Mouse (Mus musculus) midbrain, embryonic 14.5 days (tissue): ENCODE measurements around the gene Ehmt2. TPM values are rescaled to one million over a fixed set of nuclear protein-coding genes. Genes with fewer than 3 reads are reported as not detected.
A peak's percentile ranks its signal among the peaks of the same experiment; 100 is the strongest.

Experiments
- ATAC-seq: fragments of 200-750 bp; cut with Nextera tagmentation; 2 replicates; pipeline ENCODE4 v1.8.0; 2017; ENCODE audit warnings: moderate number of reproducible peaks, moderate library complexity; ENCODE audit not compliant: low FRiP score, low TSS enrichment
- DNase-seq: peaks from one replicate; pipeline ENCODE4 v3.0.0-alpha.2; 2015
- H3K27ac ChIP-seq: fragments of 300-500 bp; sonication (generic); replicated peaks from 2 replicates; pipeline ENCODE4 v1.5.1; 2014; ENCODE audit warnings: mild to moderate bottlenecking, low read depth, low read length, moderate library complexity
- H3K27me3 ChIP-seq: fragments of 300-500 bp; sonication (generic); 2 replicates; pipeline ENCODE4 v1.6.1; 2014; ENCODE audit warnings: low read length, control low read depth, mixed read lengths; ENCODE audit not compliant: control insufficient read depth, insufficient read depth
- H3K36me3 ChIP-seq: fragments of 300-500 bp; sonication (generic); 2 replicates; pipeline ENCODE4 v1.6.1; 2014; ENCODE audit warnings: low read length, control low read depth; ENCODE audit not compliant: control insufficient read depth, insufficient read depth
- H3K4me1 ChIP-seq: fragments of 300-500 bp; sonication (generic); 2 replicates; pipeline ENCODE4 v1.6.1; 2014; ENCODE audit warnings: mild to moderate bottlenecking, antibody characterized with exemption, low read length, control low read depth; ENCODE audit not compliant: control insufficient read depth, insufficient read depth
- H3K4me2 ChIP-seq: fragments of 300-500 bp; sonication (generic); 2 replicates; pipeline ENCODE4 v1.6.1; 2014; ENCODE audit warnings: mild to moderate bottlenecking, low read length, moderate library complexity
- H3K4me3 ChIP-seq: fragments of 300-500 bp; sonication (generic); replicated peaks from 2 replicates; pipeline ENCODE4 v1.5.1; 2014; ENCODE audit warnings: low read depth, low read length
- H3K9ac ChIP-seq: fragments of 300-500 bp; sonication (generic); replicated peaks from 2 replicates; pipeline ENCODE4 v1.6.1; 2014; ENCODE audit warnings: mild to moderate bottlenecking, low read length, moderate library complexity
- H3K9me3 ChIP-seq: fragments of 300-500 bp; sonication (generic); 2 replicates; pipeline ENCODE4 v1.6.1; 2016; ENCODE audit warnings: low read length, control low read depth, mixed read lengths; ENCODE audit not compliant: control insufficient read depth
- WGBS: fragments of 180-500 bp; shearing (Covaris S2); extraction: QIAGEN DNeasy Blood & Tissue Kit; methylation state at CpG from one replicate; pipeline ENCODE4 v1.1.7; 2014; 5-methylcytosine and 5-hydroxymethylcytosine counted together
- polyA plus RNA-seq: library from polyadenylated mRNA; unstranded; fragments of >200 nt; fragmentation: Nextera tagmentation; extraction: Ambion mirVana; gene quantifications from 2 replicates; pipeline ENCODE4 v1.2.1, GENCODE M21; 2014

Gene Ehmt2
- polyA plus RNA-seq, 1 experiment from 2014 or later = 91.6 TPM

DNA sequence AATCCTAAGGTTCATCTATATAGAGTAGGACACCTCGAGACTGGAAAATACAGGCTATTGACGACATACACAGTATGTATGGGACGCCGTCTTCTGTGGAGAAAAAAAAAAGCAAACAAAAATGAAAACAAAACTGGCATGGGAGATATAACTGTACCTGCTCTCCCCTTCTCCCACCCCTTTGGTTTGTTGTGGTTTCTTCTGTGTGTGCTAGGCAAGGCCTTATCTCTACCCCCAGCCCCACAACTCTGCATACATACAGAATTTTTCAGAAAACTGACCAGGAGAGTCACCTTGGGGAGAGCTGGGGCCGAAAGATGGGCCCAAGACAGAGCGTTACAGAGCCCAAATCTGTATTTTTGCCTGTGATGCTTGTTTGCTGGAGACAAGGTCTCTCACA, 13.6 kb upstream of the Ehmt2 start:
- Histone ChIP-seq H3K9ac (no peak overlapping the region), H3K4me2 (no peak overlapping the region), H3K36me3 (no peaks in the 10 kb centered on the region), H3K4me1 (no peaks in the 10 kb centered on the region), H3K27me3 (no peaks in the 10 kb centered on the region), H3K9me3 (no peaks in the 10 kb centered on the region), H3K4me3 (no peak overlapping the region), H3K27ac (no peak overlapping the region)
- DNase-seq (no peak), ATAC-seq (no peak)
- 91% methylated on average over 6 of the region's 6 CpGs for WGBS

DNA sequence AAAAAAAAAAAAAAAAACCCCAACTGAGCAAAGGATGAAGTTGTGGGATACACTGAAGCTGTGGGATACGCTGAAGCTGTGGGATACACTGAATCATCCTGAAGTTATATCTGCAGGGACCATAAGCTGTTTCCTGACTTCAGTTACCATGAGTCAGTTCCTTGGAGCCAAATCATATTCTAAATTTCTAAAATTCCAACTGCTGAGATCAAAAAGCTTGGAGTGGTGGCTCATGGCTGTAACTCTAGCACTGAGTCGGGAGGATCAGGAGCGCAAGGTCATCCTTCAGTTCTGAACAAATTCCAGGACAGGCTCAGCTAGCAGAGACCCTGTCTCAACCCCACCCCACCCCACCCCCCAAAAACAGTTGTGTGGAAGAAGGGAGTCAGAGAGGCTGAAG, 12.7 kb upstream of the Ehmt2 start:
- ATAC-seq (no peak), DNase-seq (no peak)
- Histone ChIP-seq H3K27me3 (no peaks in the 10 kb centered on the region), H3K36me3 (no peaks in the 10 kb centered on the region), H3K4me1 (no peaks in the 10 kb centered on the region), H3K9ac (no peak overlapping the region), H3K4me3 (no peak overlapping the region), H3K27ac (no peak overlapping the region), H3K4me2 (no peak overlapping the region), H3K9me3 (no peaks in the 10 kb centered on the region)
- 89% methylated on average over 3 of the region's 3 CpGs for WGBS

DNA sequence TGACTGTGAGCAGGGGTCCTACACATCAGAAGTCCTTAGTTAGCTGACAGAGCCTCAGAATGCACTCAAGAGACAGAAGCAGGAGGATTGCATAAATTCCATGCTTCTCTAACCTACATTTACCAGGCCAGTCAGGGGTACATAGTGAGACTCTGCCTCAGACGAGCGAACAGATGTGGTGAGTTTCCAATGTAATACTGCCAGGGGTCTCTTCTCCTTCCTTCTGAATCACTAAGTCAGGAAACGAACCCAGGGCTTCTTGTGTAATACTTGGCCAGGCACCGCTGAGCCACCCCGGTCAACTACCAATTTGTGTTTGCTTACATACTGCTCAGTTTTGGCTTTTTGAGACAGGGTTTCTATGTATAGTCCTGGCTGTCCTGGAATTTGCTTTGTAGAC, 10.3 kb upstream of the Ehmt2 start:
- no peak overlapping the region for H3K27ac ChIP-seq
- H3K36me3 ChIP-seq = no peaks in the 10 kb centered on the region
- no peak overlapping the region for H3K4me2 ChIP-seq
- no peak overlapping the region for H3K9ac ChIP-seq
- H3K4me1 ChIP-seq = no peaks in the 10 kb centered on the region
- no peak overlapping the region for H3K4me3 ChIP-seq
- no peaks in the 10 kb centered on the region for H3K9me3 ChIP-seq
- 82% methylated on average over 5 of the region's 5 CpGs for WGBS
- DNase-seq (no peak), ATAC-seq (no peak)
- no peaks in the 10 kb centered on the region for H3K27me3 ChIP-seq

DNA sequence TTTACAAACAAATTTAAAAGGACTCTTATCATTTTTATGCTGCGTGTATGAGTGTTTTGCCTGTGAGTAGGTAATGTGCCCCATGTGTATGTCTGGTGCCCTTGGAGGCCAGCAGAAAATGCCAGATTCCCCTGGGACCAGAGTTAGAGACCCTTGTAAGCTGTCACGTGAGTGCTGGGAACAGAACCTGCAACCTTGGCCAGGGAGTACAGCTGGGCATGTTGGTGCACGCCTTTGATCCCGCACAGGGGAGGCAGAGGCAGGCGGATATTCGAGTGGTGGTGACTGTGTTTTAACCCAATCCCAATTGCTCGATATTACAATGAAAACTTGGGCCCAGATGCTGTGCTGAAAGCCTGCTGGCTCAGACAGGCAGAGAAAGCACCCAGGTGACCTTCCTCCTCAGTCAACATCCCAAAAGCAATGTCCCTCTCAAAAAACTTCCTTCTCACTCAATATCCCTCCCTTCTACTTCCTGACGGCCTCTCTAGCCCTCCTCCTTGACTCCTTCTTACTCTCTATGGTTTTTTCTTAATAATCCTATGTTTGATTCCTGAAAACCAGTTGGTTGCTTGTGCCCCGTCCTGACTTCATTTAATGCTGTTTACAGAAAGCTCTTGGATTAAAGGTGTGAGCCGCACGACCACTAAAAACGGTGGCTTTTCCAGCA, 8.1 kb upstream of the Ehmt2 start:
- Histone ChIP-seq H3K4me2 (no peak overlapping the region), H3K27ac (no peak overlapping the region), H3K36me3 (no peaks in the 10 kb centered on the region), H3K27me3 (no peaks in the 10 kb centered on the region), H3K4me3 (no peak overlapping the region), H3K4me1 (peaks cover 8% of the 10 kb centered on the region; the same call in 1 of the 2 replicates), H3K9me3 (no peaks in the 10 kb centered on the region), H3K9ac (no peak overlapping the region)
- ATAC-seq (no peak), DNase-seq (no peak)
- 86% methylated on average over 12 of the region's 12 CpGs for WGBS

DNA sequence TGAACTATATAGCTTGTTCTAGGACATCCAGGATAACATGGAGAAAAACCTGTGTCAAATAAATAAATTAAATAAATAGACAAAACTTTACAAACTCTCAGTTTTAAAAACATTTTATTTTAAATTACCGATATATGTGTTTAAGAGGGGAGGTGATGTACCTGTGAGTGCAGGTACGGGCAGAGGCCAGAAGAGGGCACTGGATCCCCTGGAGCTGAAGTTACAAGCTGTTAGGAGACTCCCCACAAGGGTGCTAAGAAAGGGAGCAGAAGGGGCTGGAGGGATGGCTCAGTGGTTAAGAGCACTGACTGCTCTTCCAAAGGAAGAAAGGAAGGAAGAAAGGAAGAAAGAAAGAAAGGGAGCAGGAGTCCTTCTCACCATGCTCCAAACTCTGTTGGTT, 6.9 kb upstream of the Ehmt2 start:
- H3K36me3 ChIP-seq = peaks cover 7% of the 10 kb centered on the region
- peaks cover 20% of the 10 kb centered on the region for H3K4me1 ChIP-seq
- no peaks in the 10 kb centered on the region for H3K27me3 ChIP-seq
- no peak overlapping the region for H3K4me2 ChIP-seq
- H3K9ac ChIP-seq = no peak overlapping the region
- H3K9me3 ChIP-seq = no peaks in the 10 kb centered on the region
- no peak overlapping the region for H3K4me3 ChIP-seq
- DNase-seq (no peak), ATAC-seq (no peak)
- 99% methylated on average over 2 of the region's 2 CpGs for WGBS
- no peak overlapping the region for H3K27ac ChIP-seq

DNA sequence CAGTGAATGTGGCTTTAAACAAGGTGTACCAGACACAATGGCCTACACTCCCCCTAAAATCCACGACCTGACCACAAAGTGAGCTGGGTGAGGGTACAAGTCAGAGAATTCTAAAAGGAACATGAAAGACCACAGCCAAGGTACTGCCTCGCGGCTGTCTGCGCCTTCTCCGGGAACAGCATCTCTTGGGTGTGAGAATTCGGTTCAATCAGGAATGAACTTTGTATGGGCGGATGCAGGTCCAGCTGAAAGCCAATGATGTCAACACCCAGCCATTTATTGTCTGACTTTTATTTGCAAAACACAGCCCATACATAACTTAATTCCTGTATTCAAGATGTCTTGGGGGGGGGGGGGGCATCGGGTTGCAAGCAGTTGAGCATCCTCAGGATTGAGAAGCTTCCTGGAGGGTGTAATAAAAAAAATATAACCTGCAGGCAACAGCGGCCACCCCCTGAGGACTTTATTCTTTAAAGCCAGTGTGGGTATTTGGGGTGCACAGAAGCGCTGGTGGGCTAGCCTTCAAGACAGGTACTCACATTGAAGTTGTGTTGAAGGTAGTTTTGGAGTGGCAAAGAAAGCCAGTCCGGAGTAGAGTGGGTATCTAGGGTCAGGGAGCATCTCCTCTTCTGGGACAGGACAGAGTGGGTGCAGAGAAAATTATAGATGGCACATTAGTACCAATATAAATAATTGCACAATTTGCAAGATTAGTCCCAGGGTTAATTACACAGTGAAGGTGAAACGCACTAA, 5.0 kb upstream of the Ehmt2 start:
- H3K36me3 ChIP-seq = peaks cover 10% of the 10 kb centered on the region
- H3K4me1 ChIP-seq = peaks cover 32% of the 10 kb centered on the region
- H3K4me3 ChIP-seq = peak overlapping the region; percentile 68
- peak overlapping the region; percentile 45; the same call in 1 of the 2 replicates for H3K9ac ChIP-seq
- WGBS = 75% methylated on average over 12 of the region's 12 CpGs
- no peaks in the 10 kb centered on the region for H3K9me3 ChIP-seq
- DNase-seq (no peak), ATAC-seq (no peak)
- H3K27me3 ChIP-seq = no peaks in the 10 kb centered on the region
- H3K4me2 ChIP-seq = peak overlapping the region; percentile 97
- peak overlapping the region; percentile 93 for H3K27ac ChIP-seq

DNA sequence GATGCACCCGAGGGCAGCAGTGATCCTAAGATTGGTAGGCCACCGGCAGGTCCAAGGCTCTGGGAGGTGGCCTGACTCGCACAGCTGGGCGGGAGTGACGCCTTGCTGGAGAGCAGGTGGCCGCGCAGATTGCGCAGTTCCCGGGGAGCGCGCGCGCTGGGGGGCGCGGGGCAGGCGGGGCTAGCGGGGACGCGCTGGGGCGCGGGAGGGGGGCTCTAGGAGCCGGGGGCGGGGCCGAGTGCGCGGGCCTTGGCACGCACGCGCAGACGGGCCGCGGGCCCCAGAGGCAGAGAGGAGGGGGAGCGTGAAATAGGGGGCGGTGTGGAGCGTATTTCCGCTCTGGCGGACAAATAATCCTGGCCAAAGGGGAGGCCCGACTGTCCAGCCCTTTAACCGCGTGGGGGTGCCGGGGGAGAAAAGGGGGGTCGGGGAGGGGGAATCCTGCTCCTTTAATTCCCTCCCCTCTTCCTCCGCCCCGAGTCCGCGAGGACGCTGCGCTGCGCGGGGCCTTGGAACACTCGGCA, 4.1 kb upstream of the Ehmt2 start:
- Histone ChIP-seq H3K36me3 (peaks cover 10% of the 10 kb centered on the region), H3K27me3 (no peaks in the 10 kb centered on the region), H3K9me3 (no peaks in the 10 kb centered on the region), H3K4me1 (peaks cover 32% of the 10 kb centered on the region), H3K4me2 (peak overlapping the region; percentile 97), H3K9ac (peak overlapping the region; percentile 88), H3K27ac (peak overlapping the region; percentile 93), H3K4me3 (peak overlapping the region; percentile 68)
- ATAC-seq (peak; percentile 89), DNase-seq (peak; percentile 99)
- 0% methylated on average over 35 of the region's 51 CpGs for WGBS

DNA sequence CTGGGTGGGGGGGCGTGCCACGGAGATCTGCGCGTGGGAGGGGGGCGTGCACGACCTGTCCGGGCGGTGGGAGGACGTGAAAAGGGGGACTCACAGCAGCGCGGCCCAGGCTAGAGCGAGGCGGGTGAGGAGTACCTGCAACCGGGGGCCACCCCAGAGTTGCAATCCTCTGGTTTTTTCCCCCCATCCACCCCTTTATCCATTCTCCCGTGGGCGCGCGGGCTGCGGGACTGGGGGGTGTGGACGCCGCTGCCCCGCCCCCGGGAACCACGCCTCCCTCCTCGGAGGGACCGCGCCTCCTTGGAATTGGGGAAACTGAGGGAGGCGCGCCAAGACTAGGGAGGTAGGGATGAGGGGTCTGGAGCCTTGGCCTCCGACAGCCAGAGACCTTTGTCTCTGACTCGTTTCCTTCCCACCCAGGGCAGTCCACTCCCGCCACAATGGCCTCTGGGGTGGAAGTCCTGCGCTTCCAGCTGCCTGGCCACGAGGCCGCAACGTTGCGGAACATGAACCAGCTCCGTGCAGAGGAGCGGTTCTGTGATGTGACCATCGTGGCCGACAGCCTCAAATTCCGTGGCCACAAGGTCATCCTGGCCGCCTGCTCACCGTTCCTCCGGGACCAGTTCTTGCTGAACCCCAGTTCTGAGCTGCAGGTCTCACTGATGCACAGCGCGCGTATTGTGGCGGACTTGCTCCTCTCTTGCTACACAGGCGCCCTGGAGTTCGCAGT, 3.3 kb upstream of the Ehmt2 start:
- H3K36me3 ChIP-seq = peaks cover 10% of the 10 kb centered on the region
- peak overlapping the region; percentile 97 for H3K4me2 ChIP-seq
- peak overlapping the region; percentile 68 for H3K4me3 ChIP-seq
- H3K9ac ChIP-seq = peak overlapping the region; percentile 88
- no peaks in the 10 kb centered on the region for H3K27me3 ChIP-seq
- peaks cover 32% of the 10 kb centered on the region for H3K4me1 ChIP-seq
- DNase-seq = peak; percentile 63
- 4% methylated on average over 50 of the region's 51 CpGs for WGBS
- H3K27ac ChIP-seq = peak overlapping the region; percentile 93
- H3K9me3 ChIP-seq = no peaks in the 10 kb centered on the region
- ATAC-seq = peak; percentile 25
